14 mouse cellular contexts compared by ENCODE assay signal in genomic region chr10:109672896-109673295, GRCm38 (mm10).
"Had no signal": no experiment of that assay in that cellular context is flagged by ENCODE, and none has a peak within 500 bp of the region (broad histone marks: within the 10 kb centered on the region; RNA-seq: fewer than 3 reads in every experiment).

No protein-coding gene starts in this region.

- ATAC-seq: liver, postnatal 0 days; midbrain, embryonic 15.5 days had no signal

- H3K9me3 ChIP-seq: limb, embryonic 12.5 days; liver, embryonic 13.5 days; lung, embryonic 15.5 days; megakaryocyte, embryonic 14.5 days; midbrain, embryonic 15.5 days; neural tube, embryonic 12.5 days had no signal

- H3K4me2 ChIP-seq: limb, embryonic 12.5 days; liver, embryonic 13.5 days; lung, embryonic 15.5 days; midbrain, embryonic 11.5 days; midbrain, embryonic 15.5 days; neural tube, embryonic 12.5 days had no signal

- H3K36me3 ChIP-seq: limb, embryonic 12.5 days; liver, embryonic 13.5 days; lung, embryonic 15.5 days; midbrain, embryonic 15.5 days; neural tube, embryonic 12.5 days had no signal

- H3K9ac ChIP-seq: limb, embryonic 12.5 days; liver, embryonic 13.5 days; liver, postnatal 0 days; lung, embryonic 15.5 days; midbrain, embryonic 15.5 days; neural tube, embryonic 12.5 days had no signal

- H3K27me3 ChIP-seq: limb, embryonic 12.5 days; liver, embryonic 13.5 days; lung, embryonic 15.5 days; megakaryocyte, embryonic 14.5 days; midbrain, embryonic 15.5 days; neural tube, embryonic 12.5 days had no signal

- DNase-seq: kidney, postnatal 14 days; liver; liver, embryonic 13.5 days; liver, postnatal 0 days; lung, postnatal 14 days; thymus, postnatal 36 days had no signal

- H3K4me3 ChIP-seq: limb, embryonic 12.5 days; liver, embryonic 13.5 days; lung, embryonic 15.5 days; megakaryocyte, embryonic 14.5 days; midbrain, embryonic 15.5 days; neural tube, embryonic 12.5 days had no signal

- H3K27ac ChIP-seq: limb, embryonic 12.5 days; liver, embryonic 13.5 days; lung, embryonic 15.5 days; macrophage; midbrain, embryonic 15.5 days; neural tube, embryonic 12.5 days; stomach, postnatal 0 days had no signal

- H3K4me1 ChIP-seq: limb, embryonic 12.5 days; liver, embryonic 13.5 days; lung, embryonic 15.5 days; megakaryocyte, embryonic 14.5 days; midbrain, embryonic 15.5 days; neural tube, embryonic 12.5 days had no signal
